Mouse (Mus musculus): ENCODE measurements at regions not wholly inside any gene's neighbourhood (a gene's known extent, or its start where the extent isn't known, plus 50 kb on each side); places are given as distances from the start of the nearest gene placed in this dataset.

DNA sequence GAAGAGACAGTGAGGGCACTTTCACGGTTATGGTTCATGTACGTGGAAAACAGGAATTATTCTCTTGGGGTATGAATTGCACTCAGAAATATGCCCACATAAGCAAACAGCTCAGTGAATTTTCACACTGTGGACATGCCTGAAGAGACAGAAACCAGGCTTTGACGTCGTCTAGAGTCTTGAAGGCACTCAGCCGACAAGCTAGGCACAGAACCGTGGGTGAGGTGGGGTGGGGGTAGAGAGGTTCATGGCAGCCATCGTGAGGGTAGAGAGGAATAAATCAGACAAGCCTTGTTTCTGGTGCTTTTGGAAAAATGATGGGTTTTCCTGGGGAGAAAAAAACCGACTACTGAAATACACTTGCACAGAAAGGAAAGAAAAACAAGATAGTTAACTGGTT lies 179.0 kb upstream of the Gmds start:
- TF ChIP-seq POLR2A (IDR thresholded peaks at IDR 0.05; ENCODE audit: borderline replicate concordance, control insufficient read depth, low read depth, low read length) (no peak), CTCF (IDR thresholded peaks at IDR 0.05; ENCODE audit: control insufficient read depth, insufficient read depth, low read length) (no peak)

Measured in bone marrow, adult 2 months (tissue).